Mouse (Mus musculus): ENCODE measurements around the gene Spice1. TPM values are rescaled to one million over a fixed set of nuclear protein-coding genes. Genes with fewer than 3 reads are reported as not detected.

The Spice1 gene
- 10 to 100 TPM in 1 of 4 experiments, 1 to 10 TPM in 3; 6.5 to 10.2 (median 9.0) TPM for total RNA-seq (2022)

DNA sequence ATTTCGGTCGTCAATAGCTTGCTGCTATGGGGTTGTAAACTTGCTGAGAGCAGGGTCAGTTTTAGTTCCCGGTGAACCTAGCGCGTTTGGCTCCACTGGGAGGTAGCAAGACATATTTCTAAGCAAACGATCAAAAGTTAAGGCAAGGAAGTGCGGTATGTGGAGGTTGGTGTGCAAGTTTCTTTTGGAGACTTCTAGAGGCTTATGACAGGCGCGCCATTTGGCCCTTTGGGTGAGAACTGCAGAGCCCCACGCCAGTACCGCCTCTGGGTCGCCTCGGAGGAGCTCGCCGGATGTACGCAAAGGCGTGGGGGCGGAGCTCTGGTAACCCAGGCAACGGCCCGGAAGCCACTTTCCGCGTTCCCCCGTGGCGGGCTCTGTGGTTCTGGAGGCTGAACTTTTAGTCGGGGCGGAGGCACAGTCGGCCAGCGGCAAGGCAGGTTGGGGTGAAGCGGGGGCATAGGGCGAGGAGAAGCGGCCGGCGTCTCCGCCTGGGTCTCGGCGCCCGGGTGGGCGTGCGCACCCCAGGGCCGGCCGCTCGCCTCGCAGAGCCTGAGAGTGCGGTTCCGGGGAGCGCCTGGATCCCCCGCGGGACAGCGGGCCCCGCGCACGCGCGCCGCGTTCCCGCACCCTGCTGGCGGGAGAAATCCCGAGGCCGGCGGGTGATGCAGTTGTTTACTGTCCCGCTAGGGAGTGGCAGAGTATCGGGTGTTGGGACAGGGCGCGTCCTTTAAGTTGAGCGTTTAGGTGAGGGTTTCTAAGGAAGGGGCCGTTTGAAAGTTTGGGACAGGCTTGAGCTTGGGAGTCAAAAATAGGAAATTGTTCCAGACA lies at the start of gene Spice1:
Spice1 (plus strand) TSS at position 51 of the 831 bp plus-strand sequence.
- DNase-seq (ENCODE audit: low spot score), result peak; percentile 94

GRCm38 (mm10) chr16:44299438-44300093 lies 47.4 kb upstream of the Spice1 start:
- DNase-seq (ENCODE audit: low spot score), result no peak

DNA sequence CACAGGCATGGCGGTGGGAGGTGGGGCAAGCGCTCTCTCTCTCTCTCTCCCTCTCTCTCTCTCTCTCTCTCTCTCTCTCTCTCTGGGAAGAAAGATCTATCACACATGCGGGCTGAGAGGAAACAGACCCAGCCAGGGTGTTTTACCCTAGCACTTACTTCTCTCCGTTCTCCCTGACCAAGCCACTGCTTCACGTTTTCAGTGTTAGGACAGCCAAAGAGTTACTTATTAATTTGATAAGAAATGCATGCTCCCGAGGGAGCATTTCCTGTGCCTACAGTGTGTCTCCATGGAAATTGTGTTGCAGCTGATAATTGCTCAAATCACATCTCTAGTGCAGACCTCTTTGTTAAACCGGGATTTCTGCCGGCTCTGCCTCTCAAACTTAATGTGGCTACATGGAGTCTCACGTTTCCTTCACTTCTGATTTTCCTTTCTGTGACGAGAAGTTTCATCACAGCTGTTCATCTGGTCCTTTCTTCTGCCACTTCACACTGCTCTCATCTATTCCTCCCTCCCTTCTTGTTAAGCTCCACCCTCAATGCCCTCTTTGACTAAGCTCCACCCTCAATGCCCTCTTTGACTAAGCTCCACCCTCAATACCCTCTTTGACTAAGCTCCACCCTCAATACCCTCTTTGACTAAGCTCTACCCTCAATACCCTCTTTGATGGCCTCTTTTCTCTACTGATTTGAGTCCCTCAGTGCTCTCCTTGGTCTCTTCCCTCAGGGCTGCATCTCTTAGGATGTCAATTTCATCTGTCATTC lies 44.6 kb upstream of the Spice1 start:
- DNase-seq (ENCODE audit: low spot score), result no peak

DNA sequence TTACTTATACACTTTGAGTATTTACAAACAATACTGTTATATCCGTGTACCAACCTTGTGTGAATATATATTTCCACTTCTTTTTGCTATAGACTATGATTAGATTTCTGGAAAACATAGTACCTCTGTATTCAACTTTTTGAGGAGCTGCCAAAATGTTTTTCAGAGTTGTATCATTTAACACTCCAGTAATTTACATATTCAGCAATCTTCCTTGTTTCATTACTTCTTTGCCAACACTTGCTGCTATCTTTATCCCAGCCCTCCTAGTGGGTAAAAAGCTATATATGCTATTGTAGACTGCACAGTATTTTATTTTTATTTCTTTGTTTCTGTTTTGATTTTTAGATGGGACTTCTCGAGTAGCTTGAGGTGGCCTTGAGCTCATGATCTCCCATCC lies 43.1 kb upstream of the Spice1 start:
- no peak for DNase-seq (ENCODE audit: low spot score)

DNA sequence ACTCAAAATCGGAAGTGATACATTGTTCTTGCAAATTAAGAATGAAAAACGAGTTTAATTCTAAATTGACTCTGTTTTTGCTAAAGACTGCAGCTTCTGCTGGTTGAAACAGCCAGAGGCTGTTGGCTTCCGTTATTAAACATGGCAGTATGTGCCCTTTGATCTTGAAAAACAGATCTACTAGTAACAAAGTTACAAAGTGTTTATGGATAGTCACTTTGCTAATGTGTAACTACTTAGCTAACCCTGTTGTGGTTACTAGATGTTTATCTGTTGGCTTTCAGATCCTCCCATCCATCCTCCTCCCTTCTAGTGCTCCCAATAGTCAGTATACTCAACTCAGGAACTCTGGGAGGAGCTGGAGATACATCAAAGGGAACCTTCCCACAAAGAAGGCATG lies 41.3 kb upstream of the Spice1 start:
- DNase-seq (ENCODE audit: low spot score), result no peak

DNA sequence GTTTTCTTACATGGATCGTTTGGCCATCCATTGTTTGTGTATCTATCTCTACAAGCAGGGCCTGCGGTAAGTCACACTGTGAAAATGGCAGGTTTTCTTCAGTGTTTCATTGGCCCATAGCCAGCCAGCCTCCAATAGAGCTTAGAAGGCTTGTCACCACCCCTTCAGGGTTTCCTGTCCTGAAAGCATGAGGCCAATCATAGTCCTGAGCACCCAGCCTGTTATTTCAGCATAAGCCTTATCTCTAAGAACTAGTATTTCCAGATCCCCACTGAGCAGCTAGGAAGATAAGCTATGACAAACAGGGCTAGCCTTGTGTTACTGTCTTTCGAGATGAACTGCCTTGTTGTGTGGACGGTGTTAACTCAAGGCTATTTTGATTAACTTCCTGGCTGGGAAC lies 33.5 kb upstream of the Spice1 start:
- no peak for DNase-seq (ENCODE audit: low spot score)

GRCm38 (mm10) chr16:44316350-44316749 lies 30.6 kb upstream of the Spice1 start:
- DNase-seq (ENCODE audit: low spot score), result no peak

- DNase-seq (ENCODE audit: low spot score), result no peak
Observed at GRCm38 (mm10) chr16:44320232-44320631, 26.7 kb upstream of the Spice1 start.

DNA sequence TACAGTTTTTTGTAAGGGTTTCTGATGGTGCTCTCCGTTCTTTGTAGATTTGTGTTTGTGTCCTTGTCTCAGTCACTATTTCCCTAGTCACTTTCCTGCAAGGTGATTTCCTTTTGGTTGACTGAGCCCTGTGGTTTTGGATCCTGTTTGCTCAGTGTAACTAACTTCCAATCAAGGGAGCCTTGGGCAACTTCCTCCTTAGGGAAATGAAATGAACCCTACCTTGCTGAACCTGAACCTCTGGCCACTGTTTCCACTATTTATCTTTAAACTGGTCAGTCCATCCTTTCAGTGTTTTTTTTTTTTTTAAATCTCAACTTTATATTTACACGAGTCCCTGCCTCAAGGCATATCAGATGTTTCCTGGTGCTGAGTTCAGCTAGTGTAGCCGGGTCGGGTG lies 18.3 kb upstream of the Spice1 start:
- no peak for DNase-seq (ENCODE audit: low spot score)

DNA sequence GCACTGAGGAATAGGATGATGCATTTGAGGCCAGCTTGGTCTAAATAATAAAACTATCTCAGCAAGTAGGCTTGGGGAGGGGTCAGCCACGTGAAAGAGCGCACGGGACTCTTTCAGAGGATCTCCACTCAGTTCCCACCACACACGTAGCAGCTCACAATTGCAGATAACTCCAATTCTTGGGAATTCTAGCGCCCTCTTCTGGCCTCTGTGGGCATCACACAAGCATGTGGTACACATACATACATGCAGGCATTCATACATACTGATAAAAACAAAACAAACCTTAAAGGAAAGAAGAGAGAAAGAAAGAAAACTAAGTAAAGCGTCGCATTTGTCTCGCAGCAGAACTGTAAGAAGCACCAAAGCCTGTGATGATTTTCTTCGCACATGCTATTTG lies 16.3 kb upstream of the Spice1 start:
- no peak for DNase-seq (ENCODE audit: low spot score)

- no peak for DNase-seq (ENCODE audit: low spot score)
Observed at GRCm38 (mm10) chr16:44331154-44331553, 15.8 kb upstream of the Spice1 start.

DNA sequence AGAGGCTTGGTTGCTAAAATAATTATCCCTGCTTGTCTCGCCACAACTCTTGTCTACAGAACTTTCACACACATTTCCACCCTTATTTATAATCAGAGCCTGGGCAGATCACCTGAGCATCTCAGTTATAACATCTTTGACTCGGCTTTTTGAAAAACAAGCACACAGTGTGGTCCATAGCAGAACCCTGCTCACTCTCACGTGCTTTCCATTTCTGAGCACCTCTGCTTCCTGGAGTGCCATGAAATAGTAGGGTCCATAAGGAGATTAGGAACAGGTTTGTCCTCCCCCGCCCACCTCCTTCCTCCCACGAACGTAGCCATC lies 15.3 kb upstream of the Spice1 start:
- no peak for DNase-seq (ENCODE audit: low spot score)

- no peak for DNase-seq (ENCODE audit: low spot score)
Observed at GRCm38 (mm10) chr16:44331995-44332860, 14.7 kb upstream of the Spice1 start.

DNA sequence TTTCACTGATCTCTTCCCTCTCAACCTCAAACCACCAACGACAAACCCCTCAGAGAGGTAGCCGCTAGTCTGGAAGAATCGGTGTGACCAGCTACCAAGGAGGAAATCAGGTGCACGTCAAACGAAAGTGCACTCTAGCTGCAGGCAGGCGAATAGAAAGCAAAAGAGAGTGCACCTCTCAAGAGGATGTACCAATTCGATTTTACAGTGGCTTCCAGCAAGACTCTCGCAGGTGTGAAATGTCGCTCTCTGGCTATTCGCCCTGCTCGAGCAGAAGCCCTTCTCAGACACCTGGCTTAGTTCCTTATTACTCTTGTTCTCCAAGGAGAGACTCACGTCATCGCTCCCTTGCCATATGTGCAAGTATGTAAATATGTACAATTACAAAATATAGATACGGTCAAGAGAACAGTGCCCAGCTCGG lies 14.0 kb upstream of the Spice1 start, which contains the start of gene Sidt1:
Sidt1 (minus strand) TSS at position 336 of the 424 bp plus-strand sequence.
- DNase-seq (ENCODE audit: low spot score), result no peak

- no peak for DNase-seq (ENCODE audit: low spot score)
Observed at GRCm38 (mm10) chr16:44337541-44337940, 9.4 kb upstream of the Spice1 start.

GRCm38 (mm10) chr16:44349801-44350397 lies 3.0 kb downstream of the Spice1 start:
- no peak for DNase-seq (ENCODE audit: low spot score)

DNA sequence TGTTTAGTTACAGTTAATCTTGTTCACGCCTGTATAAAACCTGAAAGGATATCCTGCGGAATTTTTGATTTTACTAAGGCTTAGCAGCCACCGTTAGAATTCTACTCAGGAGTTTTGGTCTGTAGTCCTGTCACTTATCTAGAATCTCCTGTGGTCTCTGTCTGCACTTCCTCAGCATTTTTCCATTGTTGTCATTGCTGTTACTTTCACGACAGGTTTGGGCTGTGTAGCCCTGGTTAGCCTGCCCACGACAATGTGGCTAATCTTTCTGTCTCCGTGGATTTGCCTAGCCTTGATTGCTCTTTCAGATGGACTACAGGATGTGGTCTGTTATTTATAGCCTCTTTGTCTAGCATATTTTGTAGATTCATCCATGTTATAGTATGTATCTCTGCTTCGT lies 9.4 kb downstream of the Spice1 start:
- peak; percentile 50 for DNase-seq (ENCODE audit: low spot score)

DNA sequence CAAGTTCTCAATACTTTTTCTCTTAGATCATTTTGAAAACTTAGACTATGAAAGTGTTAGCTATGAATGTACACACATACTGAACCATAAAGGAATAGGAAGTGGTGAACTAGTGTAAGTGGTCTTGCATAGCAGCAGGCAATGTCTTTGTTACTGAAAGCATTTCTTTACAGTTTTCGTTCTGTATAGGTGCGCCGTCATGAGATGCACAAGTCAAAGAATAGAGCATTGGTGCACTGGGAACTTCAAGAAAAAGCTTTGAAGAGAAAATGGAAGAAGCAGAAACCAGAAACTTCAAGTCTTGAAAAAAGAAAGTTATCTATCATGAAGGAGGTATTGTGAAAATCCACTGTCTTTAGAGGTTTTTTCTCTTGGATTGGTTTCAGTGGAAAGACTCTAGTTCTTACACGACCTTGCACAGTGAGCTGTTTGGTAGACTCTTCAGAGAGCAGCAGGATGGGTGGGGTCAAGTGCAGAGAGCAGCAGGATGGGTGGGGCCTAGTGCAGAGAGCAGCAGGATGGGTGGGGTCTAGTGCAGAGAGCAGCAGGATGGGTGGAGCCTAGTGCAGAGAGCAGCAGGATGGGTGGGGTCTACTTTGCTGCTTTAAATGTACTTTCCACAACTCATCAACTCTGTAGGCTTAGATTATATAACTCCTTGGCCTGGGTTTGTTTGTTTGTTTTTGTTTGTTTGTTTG lies 10.8 kb downstream of the Spice1 start:
- peak; percentile 70 for DNase-seq (ENCODE audit: low spot score)

GRCm38 (mm10) chr16:44361921-44362890 lies 15.3 kb downstream of the Spice1 start:
- peak; percentile 51 for DNase-seq (ENCODE audit: low spot score)
